Mouse (Mus musculus) midbrain, embryonic 15.5 days (tissue): ENCODE data around the gene D430019H16Rik. TPM values are rescaled to one million over a fixed set of nuclear protein-coding genes. Genes with fewer than 3 reads are reported as not detected.

Experiments
- ATAC-seq: fragments of 200-750 bp; cut with Nextera tagmentation; replicated peaks from 2 replicates; pipeline ENCODE4 v1.8.0; 2017; ENCODE audit warnings: moderate TSS enrichment
- H3K27ac ChIP-seq: fragments of 300-500 bp; sonication (generic); 2 replicates; pipeline ENCODE4 v1.5.1; 2015; ENCODE audit warnings: mild to moderate bottlenecking, inconsistent platforms
- H3K27me3 ChIP-seq: fragments of 300-500 bp; sonication (generic); replicated peaks from 2 replicates; pipeline ENCODE4 v1.6.1; 2015; ENCODE audit warnings: inconsistent platforms
- H3K36me3 ChIP-seq: fragments of 300-500 bp; sonication (generic); replicated peaks from 2 replicates; pipeline ENCODE4 v1.6.1; 2015; ENCODE audit warnings: inconsistent platforms
- H3K4me1 ChIP-seq: fragments of 300-500 bp; sonication (generic); 2 replicates; pipeline ENCODE4 v1.6.1; 2015; ENCODE audit warnings: inconsistent platforms
- H3K4me2 ChIP-seq: fragments of 300-500 bp; sonication (generic); 2 replicates; pipeline ENCODE4 v1.6.1; 2015; ENCODE audit warnings: inconsistent platforms, mild to moderate bottlenecking, moderate library complexity
- H3K4me3 ChIP-seq: fragments of 300-500 bp; sonication (generic); 2 replicates; pipeline ENCODE4 v1.5.1; 2015; ENCODE audit warnings: mild to moderate bottlenecking, inconsistent platforms
- H3K9ac ChIP-seq: fragments of 300-500 bp; sonication (generic); 2 replicates; pipeline ENCODE4 v1.6.1; 2015; ENCODE audit warnings: mild to moderate bottlenecking, inconsistent platforms
- H3K9me3 ChIP-seq: fragments of 300-500 bp; sonication (generic); 2 replicates; pipeline ENCODE4 v1.6.1; 2016; ENCODE audit warnings: inconsistent platforms
- WGBS: fragments of 180-500 bp; shearing (Covaris S2); methylation state at CpG from one replicate; pipeline ENCODE4 v1.1.7; 2015; ENCODE audit warnings: mixed read lengths; 5-methylcytosine and 5-hydroxymethylcytosine counted together
- polyA plus RNA-seq: library from polyadenylated mRNA; unstranded; fragments of >200 nt; fragmentation: Nextera tagmentation; extraction: Ambion mirVana; gene quantifications from 2 replicates; pipeline ENCODE4 v1.2.1, GENCODE M21; 2015

D430019H16Rik gene
- polyA plus RNA-seq, 1 experiment from 2014 or later, result 15.3 TPM

GRCm38 (mm10) chr12:105454258-105455062, 804 bp downstream of the D430019H16Rik start:
- H3K9ac ChIP-seq, result peak overlapping the region; percentile 87
- peak; percentile 69 for ATAC-seq

GRCm38 (mm10) chr12:105455063-105455559, 1.5 kb downstream of the D430019H16Rik start:
- peak overlapping the region; percentile 87 for H3K27ac ChIP-seq
- H3K4me2 ChIP-seq, result peak overlapping the region; percentile 75
- H3K9ac ChIP-seq, result peak overlapping the region; percentile 87
- H3K9me3 ChIP-seq, result no peaks in the 10 kb centered on the region
- H3K4me1 ChIP-seq, result peaks cover 57% of the 10 kb centered on the region
- H3K27me3 ChIP-seq, result no peaks in the 10 kb centered on the region
- no peaks in the 10 kb centered on the region for H3K36me3 ChIP-seq
- peak; percentile 62 for ATAC-seq
- H3K4me3 ChIP-seq, result peak overlapping the region; percentile 80
- WGBS, result 2% methylated on average over 4 of the region's 4 CpGs

More at GRCm38 (mm10) chr12:105454258-105455062, 804 bp downstream of the D430019H16Rik start:
- 1% methylated on average over 21 of the region's 21 CpGs for WGBS
- Histone ChIP-seq H3K4me3 (peak overlapping the region; percentile 80), H3K9me3 (no peaks in the 10 kb centered on the region), H3K4me1 (peaks cover 50% of the 10 kb centered on the region), H3K27ac (peak overlapping the region; percentile 87), H3K27me3 (no peaks in the 10 kb centered on the region), H3K36me3 (no peaks in the 10 kb centered on the region), H3K4me2 (peak overlapping the region; percentile 75)

- no peaks in the 10 kb centered on the region for H3K9me3 ChIP-seq
- peak overlapping the region; percentile 16; the same call in 1 of the 2 replicates for H3K4me2 ChIP-seq
- no peak for ATAC-seq
- no peaks in the 10 kb centered on the region for H3K27me3 ChIP-seq
- peaks cover 59% of the 10 kb centered on the region for H3K4me1 ChIP-seq
- H3K36me3 ChIP-seq, result no peaks in the 10 kb centered on the region
- no peak overlapping the region for H3K4me3 ChIP-seq
- H3K9ac ChIP-seq, result no peak overlapping the region
- no peak overlapping the region for H3K27ac ChIP-seq
- WGBS, result 92% methylated on average over 6 of the region's 6 CpGs
These were observed 5.1 kb downstream of the D430019H16Rik start for GRCm38 (mm10) chr12:105458791-105459190.

- ATAC-seq, result no peak
- H3K4me2 ChIP-seq, result no peak overlapping the region
- no peak overlapping the region for H3K27ac ChIP-seq
- no peak overlapping the region for H3K4me3 ChIP-seq
- no peaks in the 10 kb centered on the region for H3K27me3 ChIP-seq
- no peak overlapping the region for H3K9ac ChIP-seq
- H3K36me3 ChIP-seq, result no peaks in the 10 kb centered on the region
- WGBS, result 83% methylated on average over 6 of the region's 6 CpGs
- peaks cover 51% of the 10 kb centered on the region for H3K4me1 ChIP-seq
- H3K9me3 ChIP-seq, result no peaks in the 10 kb centered on the region
These were observed 7.4 kb downstream of the D430019H16Rik start for GRCm38 (mm10) chr12:105461066-105461465.

GRCm38 (mm10) chr12:105469026-105469425, 15.4 kb downstream of the D430019H16Rik start:
- ATAC-seq, result no peak
- H3K9me3 ChIP-seq, result no peaks in the 10 kb centered on the region
- WGBS, result 70% methylated on average over 8 of the region's 8 CpGs
- no peak overlapping the region for H3K4me2 ChIP-seq
- no peak overlapping the region for H3K4me3 ChIP-seq
- H3K27ac ChIP-seq, result no peak overlapping the region
- H3K36me3 ChIP-seq, result no peaks in the 10 kb centered on the region
- peaks cover 23% of the 10 kb centered on the region for H3K4me1 ChIP-seq
- no peak overlapping the region for H3K9ac ChIP-seq
- H3K27me3 ChIP-seq, result no peaks in the 10 kb centered on the region

- Histone ChIP-seq H3K27me3 (no peaks in the 10 kb centered on the region), H3K27ac (peak overlapping the region; percentile 63), H3K36me3 (no peaks in the 10 kb centered on the region), H3K9ac (no peak overlapping the region), H3K4me1 (peaks cover 23% of the 10 kb centered on the region), H3K4me3 (no peak overlapping the region), H3K9me3 (no peaks in the 10 kb centered on the region), H3K4me2 (peak overlapping the region; percentile 14; the same call in 1 of the 2 replicates)
- ATAC-seq, result peak; percentile 60
- WGBS, result 34% methylated on average over 12 of the region's 12 CpGs
These were observed 21.7 kb downstream of the D430019H16Rik start for GRCm38 (mm10) chr12:105475230-105475911.

- H3K36me3 ChIP-seq, result no peaks in the 10 kb centered on the region
- peaks cover 23% of the 10 kb centered on the region for H3K4me1 ChIP-seq
- H3K27ac ChIP-seq, result peak overlapping the region; percentile 63
- peak; percentile 40 for ATAC-seq
- H3K4me2 ChIP-seq, result no peak overlapping the region
- H3K27me3 ChIP-seq, result no peaks in the 10 kb centered on the region
- no peak overlapping the region for H3K4me3 ChIP-seq
- no peaks in the 10 kb centered on the region for H3K9me3 ChIP-seq
- 53% methylated on average over 9 of the region's 9 CpGs for WGBS
- no peak overlapping the region for H3K9ac ChIP-seq
These were observed 22.8 kb downstream of the D430019H16Rik start for GRCm38 (mm10) chr12:105476453-105476852.

- H3K4me2 ChIP-seq, result no peak overlapping the region
- ATAC-seq, result no peak
- no peak overlapping the region for H3K9ac ChIP-seq
- peaks cover 21% of the 10 kb centered on the region for H3K4me1 ChIP-seq
- H3K27ac ChIP-seq, result no peak overlapping the region
- H3K4me3 ChIP-seq, result no peak overlapping the region
- H3K36me3 ChIP-seq, result no peaks in the 10 kb centered on the region
- H3K9me3 ChIP-seq, result no peaks in the 10 kb centered on the region
- no peaks in the 10 kb centered on the region for H3K27me3 ChIP-seq
- WGBS, result 60% methylated on average over 9 of the region's 9 CpGs
These were observed 23.3 kb downstream of the D430019H16Rik start for GRCm38 (mm10) chr12:105476993-105477392.

GRCm38 (mm10) chr12:105483503-105483902, 29.8 kb downstream of the D430019H16Rik start:
- Histone ChIP-seq H3K27ac (no peak overlapping the region), H3K4me3 (no peak overlapping the region), H3K9me3 (no peaks in the 10 kb centered on the region), H3K9ac (no peak overlapping the region), H3K4me1 (0 out of 2 replicates have a peak, but pooled peaks cover 5% of the 10 kb centered on the region), H3K36me3 (0 out of 2 replicates have a peak, but pooled peaks cover 6% of the 10 kb centered on the region), H3K4me2 (no peak overlapping the region), H3K27me3 (no peaks in the 10 kb centered on the region)
- WGBS, result 48% methylated on average over 3 of the region's 3 CpGs
- ATAC-seq, result 0 out of 2 replicates have a peak, but pooled peaks have one; percentile 21

GRCm38 (mm10) chr12:105490227-105490626, 36.6 kb downstream of the D430019H16Rik start:
- no peak overlapping the region for H3K27ac ChIP-seq
- WGBS, result 81% methylated on average over 3 of the region's 3 CpGs
- no peaks in the 10 kb centered on the region for H3K27me3 ChIP-seq
- no peaks in the 10 kb centered on the region for H3K4me1 ChIP-seq
- H3K9ac ChIP-seq, result no peak overlapping the region
- no peak for ATAC-seq
- H3K9me3 ChIP-seq, result no peaks in the 10 kb centered on the region
- 0 out of 2 replicates have a peak, but pooled peaks cover 6% of the 10 kb centered on the region for H3K36me3 ChIP-seq
- H3K4me2 ChIP-seq, result no peak overlapping the region
- H3K4me3 ChIP-seq, result no peak overlapping the region

- no peak overlapping the region for H3K4me2 ChIP-seq
- 85% methylated on average over 6 of the region's 6 CpGs for WGBS
- H3K9me3 ChIP-seq, result no peaks in the 10 kb centered on the region
- H3K27me3 ChIP-seq, result no peaks in the 10 kb centered on the region
- H3K4me1 ChIP-seq, result no peaks in the 10 kb centered on the region
- H3K9ac ChIP-seq, result no peak overlapping the region
- 0 out of 2 replicates have a peak, but pooled peaks cover 6% of the 10 kb centered on the region for H3K36me3 ChIP-seq
- no peak overlapping the region for H3K27ac ChIP-seq
- no peak overlapping the region for H3K4me3 ChIP-seq
- no peak for ATAC-seq
These were observed 37.1 kb downstream of the D430019H16Rik start for GRCm38 (mm10) chr12:105490794-105491193.

GRCm38 (mm10) chr12:105494796-105495195, 41.1 kb downstream of the D430019H16Rik start:
- WGBS, result 80% methylated on average over 5 of the region's 5 CpGs
- Histone ChIP-seq H3K36me3 (no peaks in the 10 kb centered on the region), H3K9ac (no peak overlapping the region), H3K4me2 (no peak overlapping the region), H3K27ac (no peak overlapping the region), H3K4me1 (no peaks in the 10 kb centered on the region), H3K27me3 (no peaks in the 10 kb centered on the region), H3K4me3 (no peak overlapping the region), H3K9me3 (no peaks in the 10 kb centered on the region)
- ATAC-seq, result no peak
